ENCODE assay signal across 8 mouse cellular contexts in the genomic region with DNA sequence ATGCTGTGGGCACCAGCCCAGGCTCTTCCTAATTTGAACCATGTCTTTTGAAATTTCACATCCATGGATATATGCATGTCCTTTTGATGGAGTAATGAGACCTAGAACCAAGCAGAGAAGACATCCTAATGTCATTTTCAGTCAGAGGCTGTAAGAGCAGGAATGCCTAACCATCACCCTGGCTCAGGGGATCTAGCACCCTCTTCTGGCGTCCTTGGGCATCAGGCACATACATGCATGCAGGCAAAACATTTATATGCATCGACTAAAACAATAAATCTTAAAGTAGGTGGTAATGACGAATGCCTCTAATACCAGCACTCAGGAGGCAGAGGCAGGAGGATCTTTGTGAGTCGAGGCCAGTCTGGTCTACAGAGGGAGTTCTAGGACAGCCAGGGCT. TPM values are rescaled to one million over a fixed set of nuclear protein-coding genes. Genes with fewer than 3 reads are reported as not detected.
A peak's percentile ranks its signal among the peaks of the same experiment; 100 is the strongest.
DNase-seq lines count a peak whose midpoint lies in the region; ATAC-seq and TF ChIP-seq lines count a peak whose summit lies in the region.
"Had no signal": no experiment of that assay in that cellular context is flagged by ENCODE, and none has a peak within 500 bp of the region (broad histone marks: within the 10 kb centered on the region; RNA-seq: fewer than 3 reads in every experiment).

No protein-coding gene starts in this region.

- DNase-seq in limb, embryonic 14.5 days (ENCODE audit: low spot score), result peak; percentile 20
- no peak for DNase-seq in limb, embryonic 10.5 days (ENCODE audit: low spot score)
- DNase-seq in MEL (ENCODE audit: low read depth, low spot score), result peak; percentile 65
- DNase-seq in adrenal gland, postnatal 14 days, result peak; percentile 68
- DNase-seq in lung, adult 2 months, result no peak
- DNase-seq in thymus, postnatal 25 days, result peak; percentile 42

- no peaks in the 10 kb centered on the region for H3K9me3 ChIP-seq in limb, embryonic 14.5 days (ENCODE audit: control insufficient read depth, low read length)
- no peaks in the 10 kb centered on the region for H3K9me3 ChIP-seq in limb, embryonic 10.5 days (replicated peaks)
- H3K9me3 ChIP-seq in MEL (replicated peaks; ENCODE audit: insufficient read depth, low read length), result no peaks in the 10 kb centered on the region
- H3K9me3 ChIP-seq: heart, embryonic 13.5 days had no signal

- no peak overlapping the region for H3K4me2 ChIP-seq in limb, embryonic 14.5 days (replicated peaks; ENCODE audit: low read depth, low read length, severe bottlenecking)
- H3K4me2 ChIP-seq: heart, embryonic 13.5 days had no signal

- no peak overlapping the region for H3K27ac ChIP-seq in limb, embryonic 14.5 days (replicated peaks; ENCODE audit: low read depth, low read length)
- H3K27ac ChIP-seq in limb, embryonic 10.5 days, result no peak overlapping the region
- H3K27ac ChIP-seq in MEL (ENCODE audit: control insufficient read depth, low read depth, low read length), result no peak overlapping the region
- H3K27ac ChIP-seq: heart, embryonic 13.5 days had no signal

- no peaks in the 10 kb centered on the region for H3K27me3 ChIP-seq in limb, embryonic 14.5 days (ENCODE audit: control insufficient read depth, insufficient read depth, low read length)
- H3K27me3 ChIP-seq in limb, embryonic 10.5 days (ENCODE audit: low read depth, poor library complexity, severe bottlenecking), result no peaks in the 10 kb centered on the region
- H3K27me3 ChIP-seq in MEL (ENCODE audit: control insufficient read depth in 1 of 2, insufficient read depth in 2 of 2, low read length in 2 of 2), result peaks cover 5 to 8% of the 10 kb centered on the region in 2 experiments
- H3K27me3 ChIP-seq: heart, embryonic 13.5 days had no signal

- TF ChIP-seq EP300 in MEL (IDR thresholded peaks at IDR 0.05; ENCODE audit: low read depth in 1 of 2, low read length in 2 of 2), result no peak

- WGBS in limb, embryonic 14.5 days, result 38% methylated on average over 4 of the region's 4 CpGs
- 53% methylated on average over 4 of the region's 4 CpGs for WGBS in limb, embryonic 10.5 days
- 28% methylated on average over 4 of the region's 4 CpGs for WGBS in lung, adult 2 months

- H3K36me3 ChIP-seq in limb, embryonic 14.5 days (ENCODE audit: control insufficient read depth, insufficient read depth, low read length), result no peaks in the 10 kb centered on the region
- no peaks in the 10 kb centered on the region for H3K36me3 ChIP-seq in limb, embryonic 10.5 days
- H3K36me3 ChIP-seq in MEL (ENCODE audit: control insufficient read depth in 1 of 2, insufficient read depth in 2 of 2, low read length in 2 of 2), result no peaks in the 10 kb centered on the region
- H3K36me3 ChIP-seq: heart, embryonic 13.5 days had no signal

- no peaks in the 10 kb centered on the region for H3K79me2 ChIP-seq in MEL (ENCODE audit: control insufficient read depth, insufficient read depth, low read length, poor library complexity)

- H3K9ac ChIP-seq in limb, embryonic 14.5 days (ENCODE audit: low read depth, low read length, severe bottlenecking), result no peak overlapping the region
- no peak overlapping the region for H3K9ac ChIP-seq in MEL (ENCODE audit: control insufficient read depth, low read depth, low read length, poor library complexity, severe bottlenecking)
- H3K9ac ChIP-seq: heart, embryonic 13.5 days had no signal

- no peak overlapping the region for H3K4me3 ChIP-seq in limb, embryonic 14.5 days (replicated peaks; ENCODE audit: low read length)
- H3K4me3 ChIP-seq in limb, embryonic 10.5 days, result no peak overlapping the region
- no peak overlapping the region for H3K4me3 ChIP-seq in MEL (ENCODE audit: control insufficient read depth in 1 of 2, insufficient read depth in 1 of 2, low read depth in 2 of 2, low read length in 2 of 2)
- H3K4me3 ChIP-seq in lung, adult 2 months (replicated peaks; ENCODE audit: extremely low read depth, low read depth, low read length), result no peak overlapping the region
- H3K4me3 ChIP-seq: heart, embryonic 13.5 days had no signal

- peak; percentile 79 for TF ChIP-seq RAD21 in MEL (IDR thresholded peaks at IDR 0.05; ENCODE audit: low read depth, low read length)

- H3K4me1 ChIP-seq in limb, embryonic 14.5 days (ENCODE audit: control insufficient read depth, insufficient read depth, low read length), result no peaks in the 10 kb centered on the region
- H3K4me1 ChIP-seq in limb, embryonic 10.5 days, result no peaks in the 10 kb centered on the region
- no peaks in the 10 kb centered on the region for H3K4me1 ChIP-seq in MEL (ENCODE audit: control insufficient read depth in 1 of 2, insufficient read depth in 2 of 2, low read length in 2 of 2)
- H3K4me1 ChIP-seq in lung, adult 2 months (ENCODE audit: control insufficient read depth, insufficient read depth, low read length), result no peaks in the 10 kb centered on the region
- H3K4me1 ChIP-seq: heart, embryonic 13.5 days had no signal

- no peak for ATAC-seq in limb, embryonic 14.5 days (ENCODE audit: low FRiP score, low read depth)
- ATAC-seq in erythroblast, adult 5-6 weeks (replicated peaks; ENCODE audit: low FRiP score, poor library complexity, severe bottlenecking), result 0 out of 2 replicates have a peak, but pooled peaks have one; percentile 64

- TF ChIP-seq CTCF in MEL (IDR thresholded peaks at IDR 0.05 in 2 of 3, conservative IDR thresholded peaks at IDR 0.05 in 1 of 3; ENCODE audit: control insufficient read depth in 1 of 3, insufficient read depth in 1 of 3, low read depth in 2 of 3, low read length in 3 of 3, poor library complexity in 1 of 3, severe bottlenecking in 1 of 3), result peak; percentile 71 to 84 (median 75)
- peak; percentile 71 for TF ChIP-seq CTCF in lung, adult 2 months (IDR thresholded peaks at IDR 0.05; ENCODE audit: insufficient read depth, low read length)

- no peak for TF ChIP-seq POLR2A in limb, embryonic 14.5 days (IDR thresholded peaks at IDR 0.05; ENCODE audit: borderline replicate concordance, extremely low read depth, insufficient read depth, insufficient read length)
- TF ChIP-seq POLR2A in MEL (IDR thresholded peaks at IDR 0.05; ENCODE audit: control insufficient read depth in 1 of 2, insufficient read depth in 1 of 2, low read depth in 1 of 2, low read length in 2 of 2, poor library complexity in 1 of 2), result no peak
- no peak for TF ChIP-seq POLR2A in lung, adult 2 months (IDR thresholded peaks at IDR 0.05; ENCODE audit: borderline replicate concordance, extremely low read depth, low read depth, low read length)

TF ChIP-seq in MEL, 35 proteins besides CTCF, POLR2A, EP300 and RAD21:
- no peak for TF ChIP-seq JUND (IDR thresholded peaks at IDR 0.05; ENCODE audit: low read depth, low read length)
- TF ChIP-seq SMC3 (IDR thresholded peaks at IDR 0.05; ENCODE audit: low read depth, low read length), result peak; percentile 87
- peak; percentile 74 for TF ChIP-seq ZC3H11A (IDR thresholded peaks at IDR 0.05; ENCODE audit: low read depth, low read length)
- no peak for TF ChIP-seq CHD1 (IDR thresholded peaks at IDR 0.05; ENCODE audit: low read depth, low read length)
- TF ChIP-seq MAZ (IDR thresholded peaks at IDR 0.05; ENCODE audit: low read depth, low read length), result no peak

RNA-seq across cellular contexts. Expression of a gene that starts 43.4 kb away (rescaled TPM):
- polyA plus RNA-seq in limb, embryonic 14.5 days (2012; rRNA removed), result 0.05 and 0.12 TPM in 2 replicates
- 0.14 TPM in 1 of 2 replicates, not detected in the other for polyA plus RNA-seq in limb, embryonic 14.5 days (2014; fragmentation: Nextera tagmentation; extraction: Ambion mirVana)
- polyA plus RNA-seq in limb, embryonic 10.5 days (2016; fragmentation: Nextera tagmentation; extraction: Ambion mirVana), result not detected in 2 replicates
- 0.04 and 0.07 TPM in 2 replicates for total RNA-seq in MEL (2012; rRNA removed)
- polyA plus RNA-seq in MEL (2012; ENCODE audit: insufficient read depth in 1 of 2, insufficient read length in 2 of 2, low read depth in 1 of 2, low replicate concordance in 2 of 2, missing spikeins in 1 of 2), result under 1 TPM in 1 of 2 experiments, not detected in 1; 0.03 TPM
- 0.11 TPM in 1 of 2 replicates, not detected in the other for total RNA-seq in adrenal gland, postnatal 14 days (2021)
- not detected in 2 replicates for total RNA-seq in erythroblast, adult 5-6 weeks (2015; ENCODE audit: low replicate concordance)
- not detected in 2 replicates for total RNA-seq in erythroblast, adult 5-6 weeks (2017; ENCODE audit: low replicate concordance)
- 0.40 and 0.78 TPM in 2 replicates for polyA plus RNA-seq in lung, adult 2 months (2012; rRNA removed)

RNA-seq across cellular contexts. Expression of a gene that starts 44.2 kb away (rescaled TPM):
- 12.4 and 15.5 TPM in 2 replicates for polyA plus RNA-seq in limb, embryonic 14.5 days (2012; rRNA removed)
- 9.0 and 10.6 TPM in 2 replicates for polyA plus RNA-seq in limb, embryonic 14.5 days (2014; fragmentation: Nextera tagmentation; extraction: Ambion mirVana)
- 2.8 and 3.6 TPM in 2 replicates for polyA plus RNA-seq in limb, embryonic 10.5 days (2016; fragmentation: Nextera tagmentation; extraction: Ambion mirVana)
- total RNA-seq in MEL (2012; rRNA removed), result 27.3 and 32.4 TPM in 2 replicates
- 10 to 100 TPM; 36.6 to 37.1 TPM for polyA plus RNA-seq in MEL (2012; ENCODE audit: insufficient read depth in 1 of 2, insufficient read length in 2 of 2, low read depth in 1 of 2, low replicate concordance in 2 of 2, missing spikeins in 1 of 2)
- total RNA-seq in adrenal gland, postnatal 14 days (2021), result 24.4 and 25.2 TPM in 2 replicates
- total RNA-seq in erythroblast, adult 5-6 weeks (2015; ENCODE audit: low replicate concordance), result 7.3 and 16.1 TPM in 2 replicates
- 11.1 and 14.8 TPM in 2 replicates for total RNA-seq in erythroblast, adult 5-6 weeks (2017; ENCODE audit: low replicate concordance)
- 231 and 262 TPM in 2 replicates for polyA plus RNA-seq in lung, adult 2 months (2012; rRNA removed)

RNA-seq across cellular contexts. Expression of a gene that starts 56.2 kb away (rescaled TPM):
- polyA plus RNA-seq in limb, embryonic 14.5 days (2012; rRNA removed), result 35.4 and 36.6 TPM in 2 replicates
- polyA plus RNA-seq in limb, embryonic 14.5 days (2014; fragmentation: Nextera tagmentation; extraction: Ambion mirVana), result 41.8 and 49.9 TPM in 2 replicates
- 117 and 120 TPM in 2 replicates for polyA plus RNA-seq in limb, embryonic 10.5 days (2016; fragmentation: Nextera tagmentation; extraction: Ambion mirVana)
- total RNA-seq in MEL (2012; rRNA removed), result 34.5 and 38.0 TPM in 2 replicates
- 10 to 100 TPM in 1 of 2 experiments, not detected in 1; 73.9 TPM for polyA plus RNA-seq in MEL (2012; ENCODE audit: insufficient read depth in 1 of 2, insufficient read length in 2 of 2, low read depth in 1 of 2, low replicate concordance in 2 of 2, missing spikeins in 1 of 2)
- 12.0 and 12.8 TPM in 2 replicates for total RNA-seq in adrenal gland, postnatal 14 days (2021)
- 16.1 and 24.7 TPM in 2 replicates for total RNA-seq in erythroblast, adult 5-6 weeks (2015; ENCODE audit: low replicate concordance)
- total RNA-seq in erythroblast, adult 5-6 weeks (2017; ENCODE audit: low replicate concordance), result 42.2 and 65.5 TPM in 2 replicates
- polyA plus RNA-seq in lung, adult 2 months (2012; rRNA removed), result 1.3 and 2.9 TPM in 2 replicates

Comparison
In these comparisons a context has a peak if more than half of its experiments do, and no peak if none do; other contexts are left out.
1. DNase-seq: peak in limb, embryonic 14.5 days (single experiment), MEL (single experiment), adrenal gland, postnatal 14 days (single experiment) and thymus, postnatal 25 days (single experiment); none in limb, embryonic 10.5 days (single experiment) and lung, adult 2 months (single experiment).